Mouse (Mus musculus): ENCODE results near the gene C2cd5.

DNA sequence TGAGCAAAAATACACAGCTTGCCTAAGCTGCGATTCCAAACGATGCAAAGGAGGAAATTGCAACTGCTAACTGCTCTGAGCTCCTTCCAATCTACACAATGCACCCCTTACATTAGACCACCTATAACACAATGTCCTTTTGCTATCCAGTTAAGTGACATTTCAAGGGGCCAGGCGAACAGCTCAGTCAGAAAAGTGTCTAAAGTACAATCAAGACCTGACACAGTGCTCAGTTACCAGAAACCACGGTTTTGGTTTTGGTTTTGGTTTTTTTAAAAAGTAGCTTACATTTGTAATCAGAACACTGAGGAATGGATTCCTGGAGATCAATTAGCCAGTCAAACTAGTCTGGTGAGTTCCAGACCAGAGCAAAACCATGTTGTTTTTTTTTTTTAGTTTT lies 20.8 kb downstream of the C2cd5 start:
- TF ChIP-seq CTCF (IDR thresholded peaks at IDR 0.05; ENCODE audit: low read depth) (no peak), EP300 (IDR thresholded peaks at IDR 0.05; ENCODE audit: low read depth) (no peak)
